Comparison of ENCODE assay signal across 8 mouse cellular contexts in the genomic region with DNA sequence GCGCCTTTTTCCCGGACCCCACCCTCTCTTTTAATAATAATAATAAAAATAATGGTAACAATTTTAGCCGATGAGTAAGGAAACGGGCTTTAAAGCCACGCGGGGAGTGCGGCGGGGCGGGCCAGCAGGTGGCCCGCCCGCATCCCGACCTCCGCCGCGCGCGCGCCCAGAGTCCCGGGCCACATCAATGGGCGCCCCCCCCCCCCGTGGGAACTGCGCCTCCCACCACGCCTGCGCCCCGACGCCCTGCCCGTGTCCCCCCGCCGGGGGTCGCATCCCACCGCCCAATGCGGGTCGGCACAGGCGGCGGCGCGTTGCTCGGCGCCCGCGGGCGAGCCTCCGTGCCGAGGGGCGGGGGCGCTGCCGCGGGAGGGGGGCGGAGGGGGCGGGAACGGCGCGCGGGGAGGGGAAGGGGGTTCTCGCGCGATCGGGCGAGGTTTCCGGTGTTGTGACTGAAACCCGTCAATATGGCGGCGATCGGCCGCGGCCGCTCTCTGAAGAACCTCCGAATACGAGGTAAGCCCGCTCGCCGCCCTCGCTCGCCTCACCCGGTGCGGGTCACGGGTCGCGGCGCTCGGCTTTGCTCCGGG. TPM values are rescaled to one million over a fixed set of nuclear protein-coding genes. Genes with fewer than 3 reads are reported as not detected.
DNase-seq lines count a peak whose midpoint lies in the region; ATAC-seq and TF ChIP-seq lines count a peak whose summit lies in the region.

A gene (plus strand): TSS at position 444 of the 590 bp plus-strand sequence.

- H3K36me3 ChIP-seq in CH12.LX (replicated peaks in 1 of 2; ENCODE audit: control insufficient read depth in 1 of 2, insufficient read depth in 1 of 2, low read length in 1 of 2) = peaks cover 0 to 1% of the 10 kb centered on the region in 2 experiments
- no peaks in the 10 kb centered on the region for H3K36me3 ChIP-seq in forebrain, embryonic 12.5 days (replicated peaks)
- H3K36me3 ChIP-seq in lung, embryonic 14.5 days (ENCODE audit: insufficient read depth) = no peaks in the 10 kb centered on the region

- peak; percentile 75 for TF ChIP-seq POLR2A in CH12.LX (IDR thresholded peaks at IDR 0.05; ENCODE audit: low read depth, low read length)

- H3K27ac ChIP-seq in CH12.LX (ENCODE audit: insufficient read depth, low read depth) = peak within 1 kb of the TSS; percentile 18
- peak within 1 kb of the TSS; percentile 95 for H3K27ac ChIP-seq in forebrain, embryonic 12.5 days
- peak within 1 kb of the TSS; percentile 96 for H3K27ac ChIP-seq in lung, embryonic 14.5 days (ENCODE audit: low read depth)

- H3K9ac ChIP-seq in CH12.LX (ENCODE audit: insufficient read depth, low read depth) = peak within 1 kb of the TSS; percentile 93
- peak within 1 kb of the TSS; percentile 89 for H3K9ac ChIP-seq in forebrain, embryonic 12.5 days
- H3K9ac ChIP-seq in lung, embryonic 14.5 days = peak within 1 kb of the TSS; percentile 95

- WGBS in forebrain, embryonic 12.5 days = under 1% methylated on average over 51 of the region's 82 CpGs
- under 1% methylated on average over 65 of the region's 82 CpGs for WGBS in lung, embryonic 14.5 days

- H3K27me3 ChIP-seq in CH12.LX (replicated peaks) = peaks cover 9% of the 10 kb centered on the region
- no peaks in the 10 kb centered on the region for H3K27me3 ChIP-seq in forebrain, embryonic 12.5 days
- H3K27me3 ChIP-seq in lung, embryonic 14.5 days (ENCODE audit: insufficient read depth, low read length) = no peaks in the 10 kb centered on the region

- intact Hi-C loops in heart, postnatal 10 days (cut with DNase I) = loop anchor here (5.0 kb wide), 2 partner anchors 81 to 154 kb away; no protein-coding TSS in a partner anchor

- no peak for TF ChIP-seq CTCF in CH12.LX (conservative IDR thresholded peaks at IDR 0.05 in 1 of 2, IDR thresholded peaks at IDR 0.05 in 1 of 2; ENCODE audit: low read depth in 2 of 2, low read length in 2 of 2)
- no peak for TF ChIP-seq CTCF in lung, embryonic 14.5 days (IDR thresholded peaks at IDR 0.05; ENCODE audit: low read depth)

- in situ Hi-C loops in CH12.LX (cut with MboI; ENCODE audit: low pct_ligation_motif_present, low pct_unique_long_range_greater_than_20kb, low sequenced_read_pairs) = no loop called here

- peak within 1 kb of the TSS; percentile 66 to 91 (median 84) for H3K4me3 ChIP-seq in CH12.LX (replicated peaks in 1 of 3; ENCODE audit: low read depth in 2 of 3, low read length in 2 of 3, poor library complexity in 1 of 3)
- H3K4me3 ChIP-seq in forebrain, embryonic 12.5 days (replicated peaks) = peak within 1 kb of the TSS; percentile 91
- peak within 1 kb of the TSS; percentile 89 for H3K4me3 ChIP-seq in lung, embryonic 14.5 days (ENCODE audit: low read depth, low read length)

- no peak for TF ChIP-seq RAD21 in CH12.LX (IDR thresholded peaks at IDR 0.05; ENCODE audit: low read depth, low read length)

- dilution Hi-C loops in CH12.LX (cut with MboI; ENCODE audit: extremely low pct_ligation_motif_present, extremely low pct_unique_long_range_greater_than_20kb, low sequenced_read_pairs) = no loop called here

- TF ChIP-seq EP300 in CH12.LX (IDR thresholded peaks at IDR 0.05; ENCODE audit: low read length) = no peak

- peak; percentile 92 for ATAC-seq in forebrain, embryonic 12.5 days (ENCODE audit: low FRiP score)
- peak; percentile 86 for ATAC-seq in lung, embryonic 14.5 days (ENCODE audit: insufficient read depth)
- ATAC-seq in neutrophil, adult 5-6 weeks (ENCODE audit: extremely low read depth, insufficient number of reproducible peaks, low FRiP score, poor library complexity, severe bottlenecking) = peak; percentile 73

- peaks cover 25% of the 10 kb centered on the region for H3K79me2 ChIP-seq in CH12.LX (replicated peaks; ENCODE audit: control insufficient read depth, extremely low read depth, insufficient read depth, poor library complexity, severe bottlenecking)

- H3K9me3 ChIP-seq in CH12.LX (replicated peaks; ENCODE audit: low read length) = no peaks in the 10 kb centered on the region
- H3K9me3 ChIP-seq in forebrain, embryonic 12.5 days = no peaks in the 10 kb centered on the region
- no peaks in the 10 kb centered on the region for H3K9me3 ChIP-seq in lung, embryonic 14.5 days (ENCODE audit: low read depth, low read length)

- peak within 1 kb of the TSS; percentile 57 for H3K4me2 ChIP-seq in CH12.LX (ENCODE audit: insufficient read depth, low read depth, poor library complexity, severe bottlenecking)
- peak within 1 kb of the TSS; percentile 89 for H3K4me2 ChIP-seq in forebrain, embryonic 12.5 days
- H3K4me2 ChIP-seq in lung, embryonic 14.5 days = peak within 1 kb of the TSS; percentile 90

- H3K4me1 ChIP-seq in CH12.LX (ENCODE audit: control insufficient read depth in 1 of 2, insufficient read depth in 2 of 2) = peaks cover 2 to 37% of the 10 kb centered on the region in 2 experiments; a peak in 2 of 4 replicates
- peaks cover 24% of the 10 kb centered on the region for H3K4me1 ChIP-seq in forebrain, embryonic 12.5 days
- H3K4me1 ChIP-seq in lung, embryonic 14.5 days (ENCODE audit: insufficient read depth) = peaks cover 7% of the 10 kb centered on the region; the same call in 1 of the 2 replicates

- DNase-seq in CH12.LX (ENCODE audit: extremely low read depth) = peak; percentile 75
- peak; percentile 71 for DNase-seq in c-Kit-negative CD71-positive TER-119-positive erythroid progenitor cells, embryonic 14.5 days (ENCODE audit: low read depth, low spot score)
- DNase-seq in heart, postnatal 10 days = peak; percentile 87 to 90
- DNase-seq in layer of hippocampus, adult 18-20 months (ENCODE audit: low spot score in 2 of 2) = peak; percentile 37 to 79
- DNase-seq in lung, embryonic 14.5 days = peak; percentile 92
- peak; percentile 59 to 65 for DNase-seq in thymus, adult 18-20 months

TF ChIP-seq in CH12.LX, 34 proteins besides CTCF, POLR2A, EP300 and RAD21:
- TF ChIP-seq USF1 (IDR thresholded peaks at IDR 0.05; ENCODE audit: low read depth, low read length) = no peak
- 0 out of 2 replicates have a peak, but pooled peaks have one; percentile 46 for TF ChIP-seq TBP (conservative IDR thresholded peaks at IDR 0.05; ENCODE audit: low read depth, low read length)
- no peak for TF ChIP-seq MAX (IDR thresholded peaks at IDR 0.05; ENCODE audit: low read length)
- no peak for TF ChIP-seq RCOR1 (conservative IDR thresholded peaks at IDR 0.05; ENCODE audit: low read depth, low read length)
- TF ChIP-seq NRF1 (IDR thresholded peaks at IDR 0.05; ENCODE audit: low read depth, low read length) = peak; percentile 57; the same call in 1 of the 2 replicates
- TF ChIP-seq UBTF (IDR thresholded peaks at IDR 0.05; ENCODE audit: low read depth, low read length) = 0 out of 2 replicates have a peak, but pooled peaks have one; percentile 18
- TF ChIP-seq ELF1 (IDR thresholded peaks at IDR 0.05; ENCODE audit: low read depth, low read length) = peak; percentile 61
- no peak for TF ChIP-seq ZNF384 (IDR thresholded peaks at IDR 0.05; ENCODE audit: low read depth, low read length)
- TF ChIP-seq MXI1 (IDR thresholded peaks at IDR 0.05; ENCODE audit: low read depth, low read length) = 0 out of 2 replicates have a peak, but pooled peaks have one; percentile 12
- peak; percentile 67 for TF ChIP-seq HCFC1 (IDR thresholded peaks at IDR 0.05; ENCODE audit: low read depth, low read length)
- no peak for TF ChIP-seq CHD1 (IDR thresholded peaks at IDR 0.05; ENCODE audit: low read depth, low read length)
- peak; percentile 75 for TF ChIP-seq TCF12 (IDR thresholded peaks at IDR 0.05; ENCODE audit: low read depth, low read length)
- TF ChIP-seq ZMIZ1 (IDR thresholded peaks at IDR 0.05; ENCODE audit: low read depth, low read length) = 0 out of 2 replicates have a peak, but pooled peaks have one; percentile 45
- no peak for TF ChIP-seq MEF2A (IDR thresholded peaks at IDR 0.05; ENCODE audit: borderline replicate concordance, low read depth, low read length)
- TF ChIP-seq ZC3H11A (IDR thresholded peaks at IDR 0.05; ENCODE audit: low read depth, low read length) = no peak
- peak; percentile 97 for TF ChIP-seq CHD2 (IDR thresholded peaks at IDR 0.05; ENCODE audit: low read length)
- TF ChIP-seq NELFE (IDR thresholded peaks at IDR 0.05; ENCODE audit: low read depth, low read length) = peak; percentile 50; the same call in 1 of the 2 replicates
- no peak for TF ChIP-seq KAT2A (IDR thresholded peaks at IDR 0.05; ENCODE audit: insufficient replicate concordance, low read length)

RNA-seq across cellular contexts. Expression of the gene that starts here (rescaled TPM):
- 7.4 and 7.6 TPM in 2 replicates for total RNA-seq in CH12.LX (2012; rRNA removed)
- 7.1 and 8.0 TPM in 2 replicates for total RNA-seq in CH12.LX (2014; rRNA removed)
- 6.6 and 8.0 TPM in 2 replicates for polyA plus RNA-seq in CH12.LX (2012; ENCODE audit: insufficient read length, low read depth)
- 50.4 and 54.3 TPM in 2 replicates for polyA plus RNA-seq in forebrain, embryonic 12.5 days (2016; fragmentation: Nextera tagmentation; extraction: Ambion mirVana)
- 10 to 100 TPM; 16.6 to 18.8 TPM for total RNA-seq in heart, postnatal 10 days (2021)
- 10 to 100 TPM; 44.2 to 48.0 TPM for total RNA-seq in layer of hippocampus, adult 18-20 months (2021)
- polyA plus RNA-seq in lung, embryonic 14.5 days (2014; fragmentation: Nextera tagmentation; extraction: Ambion mirVana) = 42.9 and 44.2 TPM in 2 replicates
- total RNA-seq in neutrophil, adult 5-6 weeks (2017) = 96.7 and 109 TPM in 2 replicates

Comparison
In these comparisons a context has a peak if more than half of its experiments do, and no peak if none do; other contexts are left out.
1. Peak in every context shown above with its lines: DNase-seq, ATAC-seq, H3K4me3 ChIP-seq and H3K27ac ChIP-seq.
2. H3K27ac ChIP-seq: peak in every context shown above with its lines; median percentile 96 in lung, embryonic 14.5 days; 95 in forebrain, embryonic 12.5 days; 18 in CH12.LX.